In the genomic region with DNA sequence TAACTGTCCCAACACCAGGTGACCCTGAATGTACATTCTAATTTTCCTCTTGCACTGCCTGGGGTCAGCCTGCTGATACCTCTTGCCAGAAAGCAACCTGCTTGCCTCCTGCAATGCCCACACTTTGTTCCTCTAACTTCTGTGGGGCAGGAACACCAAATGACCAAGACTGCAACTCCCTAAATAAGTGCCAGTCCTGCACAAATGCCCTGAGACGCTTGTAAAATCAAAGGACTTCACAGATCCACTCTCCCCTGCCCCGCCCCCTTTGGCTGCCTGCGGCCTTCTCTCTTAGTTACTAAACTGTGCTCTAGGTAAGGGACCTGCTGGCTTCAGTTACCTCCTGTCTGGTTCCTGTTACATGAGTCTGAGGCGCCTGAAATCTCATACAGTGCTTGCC, we compare ENCODE assay signal across 13 mouse cellular contexts. TPM values are rescaled to one million over a fixed set of nuclear protein-coding genes. Genes with fewer than 3 reads are reported as not detected.
DNase-seq lines count a peak whose midpoint lies in the region; ATAC-seq and TF ChIP-seq lines count a peak whose summit lies in the region.
"Had no signal": no experiment of that assay in that cellular context is flagged by ENCODE, and none has a peak within 500 bp of the region (broad histone marks: within the 10 kb centered on the region; RNA-seq: fewer than 3 reads in every experiment).

No protein-coding gene starts in this region.

- DNase-seq in embryo, embryonic 11 days, result peak; percentile 41
- DNase-seq in embryo, embryonic 10.5 days (ENCODE audit: low spot score), result no peak
- DNase-seq in lung, postnatal 14 days, result peak; percentile 43
- no peak for DNase-seq in lung, adult 2 months
- peak; percentile 72 for DNase-seq in kidney, adult 9 months
- no peak for DNase-seq in ovary, postnatal 36 days (ENCODE audit: low spot score)
- DNase-seq: cerebellum, adult 8-10 months; right cerebral cortex, postnatal 25 days; thymus, adult 2 months had no signal

- no peaks in the 10 kb centered on the region for H3K27me3 ChIP-seq in limb, embryonic 15.5 days
- H3K27me3 ChIP-seq: heart, embryonic 15.5 days; midbrain, embryonic 13.5 days had no signal

- WGBS in lung, adult 2 months, result 49% methylated on average over 4 of the region's 4 CpGs
- WGBS in limb, embryonic 15.5 days, result 26% methylated on average over 4 of the region's 4 CpGs

- no peak for ATAC-seq in limb, embryonic 15.5 days (ENCODE audit: insufficient number of reproducible peaks, low FRiP score, low TSS enrichment, low read depth)
- ATAC-seq in megakaryocyte-erythroid progenitor cell, adult 5-6 weeks (replicated peaks; ENCODE audit: low FRiP score, low TSS enrichment, poor library complexity, severe bottlenecking), result no peak
- ATAC-seq: midbrain, embryonic 13.5 days had no signal

- TF ChIP-seq POLR2A in lung, adult 2 months (IDR thresholded peaks at IDR 0.05; ENCODE audit: borderline replicate concordance, extremely low read depth, low read depth, low read length), result no peak

- H3K4me1 ChIP-seq in lung, adult 2 months (ENCODE audit: control insufficient read depth, insufficient read depth, low read length), result peaks cover 54% of the 10 kb centered on the region
- H3K4me1 ChIP-seq in limb, embryonic 15.5 days, result peaks cover 74% of the 10 kb centered on the region

- no peak overlapping the region for H3K4me2 ChIP-seq in limb, embryonic 15.5 days
- H3K4me2 ChIP-seq: heart, embryonic 15.5 days; midbrain, embryonic 13.5 days had no signal

- H3K9me3 ChIP-seq in limb, embryonic 15.5 days, result no peaks in the 10 kb centered on the region
- H3K9me3 ChIP-seq: heart, embryonic 15.5 days; midbrain, embryonic 13.5 days had no signal

- H3K9ac ChIP-seq in limb, embryonic 15.5 days, result no peak overlapping the region
- H3K9ac ChIP-seq: heart, embryonic 15.5 days; midbrain, embryonic 13.5 days had no signal

- TF ChIP-seq CTCF in lung, adult 2 months (IDR thresholded peaks at IDR 0.05; ENCODE audit: insufficient read depth, low read length), result no peak

- 0 out of 2 replicates have a peak overlapping the region, but pooled peaks have one; percentile 4 for H3K27ac ChIP-seq in limb, embryonic 15.5 days
- H3K27ac ChIP-seq: heart, embryonic 15.5 days; midbrain, embryonic 13.5 days had no signal

- H3K4me3 ChIP-seq in lung, adult 2 months (replicated peaks; ENCODE audit: extremely low read depth, low read depth, low read length), result no peak overlapping the region
- H3K4me3 ChIP-seq in limb, embryonic 15.5 days, result no peak overlapping the region
- H3K4me3 ChIP-seq: heart, embryonic 15.5 days; midbrain, embryonic 13.5 days had no signal

- H3K36me3 ChIP-seq in limb, embryonic 15.5 days, result no peaks in the 10 kb centered on the region
- H3K36me3 ChIP-seq: heart, embryonic 15.5 days; midbrain, embryonic 13.5 days had no signal

RNA-seq across cellular contexts. Expression of a gene that starts 7.9 kb away (rescaled TPM):
- polyA plus RNA-seq in lung, adult 2 months (2012; rRNA removed), result 17.0 and 22.2 TPM in 2 replicates
- 13.1 and 14.5 TPM in 2 replicates for polyA plus RNA-seq in limb, embryonic 15.5 days (2015; fragmentation: Nextera tagmentation; extraction: Ambion mirVana)
- total RNA-seq in megakaryocyte-erythroid progenitor cell, adult 5-6 weeks (2014; fragmentation: Nextera tagmentation), result 12.2 and 13.6 TPM in 2 replicates
- total RNA-seq in megakaryocyte-erythroid progenitor cell, adult 5-6 weeks (2017), result 10.7 and 36.0 TPM in 2 replicates

Comparison
In these comparisons a context has a peak if more than half of its experiments do, and no peak if none do; other contexts are left out.
1. DNase-seq: peak in embryo, embryonic 11 days (single experiment), lung, postnatal 14 days (single experiment) and kidney, adult 9 months (single experiment); none in embryo, embryonic 10.5 days (single experiment), lung, adult 2 months (single experiment) and ovary, postnatal 36 days (single experiment).